ENCODE assay signal across 9 mouse cellular contexts in the genomic region with DNA sequence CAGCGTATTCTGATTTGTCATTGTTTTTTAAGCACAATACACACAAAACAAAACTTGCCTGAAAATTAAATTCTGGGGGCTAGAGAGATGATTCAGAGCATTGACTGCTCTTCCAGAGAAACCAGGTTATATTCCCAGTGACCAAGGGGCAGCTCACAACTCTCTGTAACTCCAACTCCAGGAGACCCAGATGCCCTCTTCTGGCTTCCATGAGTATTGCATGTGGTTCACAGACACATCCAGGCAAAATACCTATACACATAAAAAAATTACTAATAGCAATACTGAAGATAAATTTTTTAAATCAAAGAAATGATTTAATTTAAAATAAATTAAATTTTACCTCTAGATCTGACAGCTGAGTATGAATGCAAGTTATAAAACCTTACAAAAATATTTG. TPM values are rescaled to one million over a fixed set of nuclear protein-coding genes. Genes with fewer than 3 reads are reported as not detected.
A peak's percentile ranks its signal among the peaks of the same experiment; 100 is the strongest.
DNase-seq lines count a peak whose midpoint lies in the region; ATAC-seq lines count a peak whose summit lies in the region.
"Had no signal": no experiment of that assay in that cellular context is flagged by ENCODE, and none has a peak within 500 bp of the region (broad histone marks: within the 10 kb centered on the region; RNA-seq: fewer than 3 reads in every experiment).

No protein-coding gene starts in this region.

- H3K9ac ChIP-seq in liver, embryonic 11.5 days (ENCODE audit: low read depth, low read length): no peak overlapping the region
- no peak overlapping the region for H3K9ac ChIP-seq in liver, embryonic 13.5 days
- H3K9ac ChIP-seq: neural tube, embryonic 12.5 days had no signal

- H3K4me3 ChIP-seq in liver, embryonic 11.5 days (ENCODE audit: low read depth, low read length): no peak overlapping the region
- H3K4me3 ChIP-seq in embryonic facial prominence, embryonic 10.5 days: no peak overlapping the region
- H3K4me3 ChIP-seq in liver, embryonic 13.5 days (replicated peaks): no peak overlapping the region
- H3K4me3 ChIP-seq: neural tube, embryonic 12.5 days had no signal

- H3K27ac ChIP-seq in liver, embryonic 11.5 days (ENCODE audit: low read depth, low read length): no peak overlapping the region
- no peak overlapping the region for H3K27ac ChIP-seq in embryonic facial prominence, embryonic 10.5 days (replicated peaks)
- H3K27ac ChIP-seq in liver, embryonic 13.5 days: no peak overlapping the region
- H3K27ac ChIP-seq: neural tube, embryonic 12.5 days had no signal

- no peaks in the 10 kb centered on the region for H3K9me3 ChIP-seq in liver, embryonic 11.5 days (ENCODE audit: control insufficient read depth, low read length)
- H3K9me3 ChIP-seq in embryonic facial prominence, embryonic 10.5 days: no peaks in the 10 kb centered on the region
- H3K9me3 ChIP-seq in liver, embryonic 13.5 days (replicated peaks): no peaks in the 10 kb centered on the region
- H3K9me3 ChIP-seq: neural tube, embryonic 12.5 days had no signal

- DNase-seq in cerebellum, adult 11 months: peak; percentile 12
- DNase-seq in liver: peak; percentile 59
- DNase-seq in liver, embryonic 11.5 days (ENCODE audit: low spot score): no peak
- peak; percentile 24 for DNase-seq in adrenal gland, adult 2 months
- DNase-seq in embryonic facial prominence, embryonic 10.5 days (ENCODE audit: low spot score): peak; percentile 49
- peak; percentile 35 for DNase-seq in liver, embryonic 13.5 days
- DNase-seq in natural killer cell, adult 2 months (ENCODE audit: low spot score in 2 of 2): no peak

- H3K4me2 ChIP-seq in liver, embryonic 11.5 days: no peak overlapping the region
- H3K4me2 ChIP-seq in liver, embryonic 13.5 days: no peak overlapping the region
- H3K4me2 ChIP-seq: neural tube, embryonic 12.5 days had no signal

- H3K4me1 ChIP-seq in liver, embryonic 11.5 days (replicated peaks; ENCODE audit: control insufficient read depth, insufficient read depth, low read length): no peaks in the 10 kb centered on the region; the same call in 1 of the 2 replicates
- no peaks in the 10 kb centered on the region for H3K4me1 ChIP-seq in embryonic facial prominence, embryonic 10.5 days
- no peaks in the 10 kb centered on the region for H3K4me1 ChIP-seq in liver, embryonic 13.5 days (replicated peaks)
- H3K4me1 ChIP-seq: neural tube, embryonic 12.5 days had no signal

- no peak for ATAC-seq in cerebellum, adult (ENCODE audit: insufficient number of reproducible peaks, low FRiP score, low TSS enrichment)
- ATAC-seq in liver, embryonic 11.5 days (replicated peaks; ENCODE audit: low FRiP score): no peak
- ATAC-seq in liver, embryonic 13.5 days (ENCODE audit: low read depth): no peak

- WGBS in liver, embryonic 11.5 days: 92% methylated on average over 1 of the region's 1 CpGs
- WGBS in embryonic facial prominence, embryonic 10.5 days: 80% methylated on average over 1 of the region's 1 CpGs
- 83% methylated on average over 1 of the region's 1 CpGs for WGBS in liver, embryonic 13.5 days (ENCODE audit: insufficient replicate concordance)

- H3K36me3 ChIP-seq in liver, embryonic 11.5 days (ENCODE audit: control insufficient read depth, insufficient read depth, low read length): no peaks in the 10 kb centered on the region
- no peaks in the 10 kb centered on the region for H3K36me3 ChIP-seq in embryonic facial prominence, embryonic 10.5 days (replicated peaks)
- H3K36me3 ChIP-seq in liver, embryonic 13.5 days: no peaks in the 10 kb centered on the region
- H3K36me3 ChIP-seq: neural tube, embryonic 12.5 days had no signal

- peaks cover 14% of the 10 kb centered on the region; the same call in 1 of the 2 replicates for H3K27me3 ChIP-seq in liver, embryonic 11.5 days (replicated peaks; ENCODE audit: control insufficient read depth, insufficient read depth, low read length)
- H3K27me3 ChIP-seq in embryonic facial prominence, embryonic 10.5 days (replicated peaks; ENCODE audit: low read depth, poor library complexity, severe bottlenecking): no peaks in the 10 kb centered on the region
- peaks cover 41% of the 10 kb centered on the region for H3K27me3 ChIP-seq in liver, embryonic 13.5 days
- H3K27me3 ChIP-seq: neural tube, embryonic 12.5 days had no signal

RNA-seq across cellular contexts. Expression of gene Trim31, which starts 1.3 kb away (rescaled TPM):
- not detected in 2 replicates for polyA plus RNA-seq in liver, embryonic 11.5 days (2014; fragmentation: Nextera tagmentation; extraction: Ambion mirVana)
- not detected for total RNA-seq in adrenal gland, adult 2 months (2021)
- polyA plus RNA-seq in adrenal gland, adult 2 months (2012; rRNA removed): not detected in 2 replicates
- polyA plus RNA-seq in embryonic facial prominence, embryonic 10.5 days (2016; fragmentation: Nextera tagmentation; extraction: Ambion mirVana): not detected in 2 replicates
- polyA plus RNA-seq in liver, embryonic 13.5 days (2015; fragmentation: Nextera tagmentation; extraction: Ambion mirVana): 0.09 TPM in 1 of 2 replicates, not detected in the other
- polyA plus RNA-seq: neural tube, embryonic 12.5 days had no signal

RNA-seq across cellular contexts. Expression of gene Trim40, which starts 6.7 kb away (rescaled TPM):
- polyA plus RNA-seq in liver, embryonic 11.5 days (2014; fragmentation: Nextera tagmentation; extraction: Ambion mirVana): not detected in 2 replicates
- total RNA-seq in adrenal gland, adult 2 months (2021): 1 to 10 TPM in 1 of 2 experiments, under 1 TPM in 1; 0.23 to 1.3 TPM
- polyA plus RNA-seq in adrenal gland, adult 2 months (2012; rRNA removed): 0.33 and 0.86 TPM in 2 replicates
- not detected in 2 replicates for polyA plus RNA-seq in embryonic facial prominence, embryonic 10.5 days (2016; fragmentation: Nextera tagmentation; extraction: Ambion mirVana)
- 0.17 TPM in 1 of 2 replicates, not detected in the other for polyA plus RNA-seq in liver, embryonic 13.5 days (2015; fragmentation: Nextera tagmentation; extraction: Ambion mirVana)
- polyA plus RNA-seq: neural tube, embryonic 12.5 days had no signal

RNA-seq across cellular contexts. Expression of gene Trim10, which starts 27.2 kb away (rescaled TPM):
- polyA plus RNA-seq in liver, embryonic 11.5 days (2014; fragmentation: Nextera tagmentation; extraction: Ambion mirVana): 70.1 and 81.4 TPM in 2 replicates
- under 1 TPM; 0.12 to 0.14 TPM for total RNA-seq in adrenal gland, adult 2 months (2021)
- 0.04 TPM in 1 of 2 replicates, not detected in the other for polyA plus RNA-seq in adrenal gland, adult 2 months (2012; rRNA removed)
- polyA plus RNA-seq in embryonic facial prominence, embryonic 10.5 days (2016; fragmentation: Nextera tagmentation; extraction: Ambion mirVana): 5.8 and 6.0 TPM in 2 replicates
- 286 and 323 TPM in 2 replicates for polyA plus RNA-seq in liver, embryonic 13.5 days (2015; fragmentation: Nextera tagmentation; extraction: Ambion mirVana)

RNA-seq across cellular contexts. Expression of gene Trim15, which starts 29.6 kb away (rescaled TPM):
- polyA plus RNA-seq in liver, embryonic 11.5 days (2014; fragmentation: Nextera tagmentation; extraction: Ambion mirVana): 0.18 and 0.29 TPM in 2 replicates
- not detected for total RNA-seq in adrenal gland, adult 2 months (2021)
- not detected in 2 replicates for polyA plus RNA-seq in adrenal gland, adult 2 months (2012; rRNA removed)
- polyA plus RNA-seq in embryonic facial prominence, embryonic 10.5 days (2016; fragmentation: Nextera tagmentation; extraction: Ambion mirVana): 0.21 and 0.36 TPM in 2 replicates
- 0.22 and 0.34 TPM in 2 replicates for polyA plus RNA-seq in liver, embryonic 13.5 days (2015; fragmentation: Nextera tagmentation; extraction: Ambion mirVana)

RNA-seq across cellular contexts. Expression of gene Rnf39, which starts 46.1 kb away (rescaled TPM):
- 0.14 TPM in 1 of 2 replicates, not detected in the other for polyA plus RNA-seq in liver, embryonic 11.5 days (2014; fragmentation: Nextera tagmentation; extraction: Ambion mirVana)
- under 1 TPM; 0.35 to 0.49 TPM for total RNA-seq in adrenal gland, adult 2 months (2021)
- 0.29 and 2.1 TPM in 2 replicates for polyA plus RNA-seq in adrenal gland, adult 2 months (2012; rRNA removed)
- not detected in 2 replicates for polyA plus RNA-seq in embryonic facial prominence, embryonic 10.5 days (2016; fragmentation: Nextera tagmentation; extraction: Ambion mirVana)
- not detected in 2 replicates for polyA plus RNA-seq in liver, embryonic 13.5 days (2015; fragmentation: Nextera tagmentation; extraction: Ambion mirVana)

Comparison
In these comparisons a context has a peak if more than half of its experiments do, and no peak if none do; other contexts are left out.
1. DNase-seq: peak in cerebellum, adult 11 months (single experiment), liver (single experiment), adrenal gland, adult 2 months (single experiment), embryonic facial prominence, embryonic 10.5 days (single experiment) and liver, embryonic 13.5 days (single experiment); none in liver, embryonic 11.5 days (single experiment) and natural killer cell, adult 2 months (0 of 2).
2. RNA of gene Trim10, which starts 27.2 kb away (polyA plus RNA-seq): 286 to 323 TPM in liver, embryonic 13.5 days and 70.1 to 81.4 TPM in liver, embryonic 11.5 days; 5.8 to 6.0 TPM in embryonic facial prominence, embryonic 10.5 days and 0.04 TPM in adrenal gland, adult 2 months; every median in the first group is over 10 times any median in the second.